Comparison of ENCODE assay signal across 32 mouse cellular contexts in the genomic region with DNA sequence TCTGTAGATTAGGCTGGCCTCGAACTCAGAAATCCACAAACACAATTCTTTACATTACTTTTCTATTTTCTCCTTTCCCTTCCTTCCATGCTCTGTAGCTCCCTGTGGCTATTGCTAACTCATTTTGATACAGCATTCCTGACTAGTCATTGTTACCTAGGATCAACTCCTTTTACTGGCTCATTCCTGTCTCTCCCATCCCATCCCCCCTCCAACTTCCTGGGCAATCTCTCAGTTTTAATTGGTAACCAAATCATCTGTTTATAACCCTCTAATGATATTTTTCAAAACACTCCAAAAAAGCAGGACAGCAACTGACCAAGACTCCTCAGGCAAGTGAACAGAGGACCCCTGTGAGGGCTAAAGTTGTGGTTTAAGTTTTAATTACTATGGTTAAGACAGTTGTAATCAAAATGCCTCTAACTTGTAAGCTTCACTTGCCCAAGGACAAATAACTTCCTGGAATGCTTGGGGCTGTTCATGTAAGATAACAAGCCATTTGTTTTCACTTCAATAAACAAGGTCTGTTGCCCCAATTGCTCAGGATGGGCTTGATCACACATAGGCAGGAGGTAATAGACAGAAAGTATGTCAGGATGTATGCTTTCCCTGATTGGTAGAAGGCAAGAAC. TPM values are rescaled to one million over a fixed set of nuclear protein-coding genes. Genes with fewer than 3 reads are reported as not detected.
DNase-seq lines count a peak whose midpoint lies in the region; ATAC-seq and TF ChIP-seq lines count a peak whose summit lies in the region.
"Had no signal": no experiment of that assay in that cellular context is flagged by ENCODE, and none has a peak within 500 bp of the region (broad histone marks: within the 10 kb centered on the region; RNA-seq: fewer than 3 reads in every experiment).

No protein-coding gene starts in this region.

- H3K36me3 ChIP-seq in MEL (ENCODE audit: control insufficient read depth in 1 of 2, insufficient read depth in 2 of 2, low read length in 2 of 2): peaks cover 0 to 62% of the 10 kb centered on the region in 2 experiments; a peak in 2 of 4 replicates
- no peaks in the 10 kb centered on the region for H3K36me3 ChIP-seq in liver, embryonic 14.5 days (replicated peaks; ENCODE audit: control insufficient read depth, insufficient read depth, low read depth)
- no peaks in the 10 kb centered on the region; the same call in 1 of the 2 replicates for H3K36me3 ChIP-seq in kidney, adult 2 months (ENCODE audit: control insufficient read depth, insufficient read depth, low read length)
- H3K36me3 ChIP-seq: hindbrain, embryonic 13.5 days had no signal

- H3K9me3 ChIP-seq in MEL (replicated peaks; ENCODE audit: insufficient read depth, low read length): no peaks in the 10 kb centered on the region
- no peaks in the 10 kb centered on the region for H3K9me3 ChIP-seq in liver, embryonic 14.5 days (ENCODE audit: control insufficient read depth, low read length)
- H3K9me3 ChIP-seq: hindbrain, embryonic 13.5 days had no signal

- H3K4me1 ChIP-seq in MEL (ENCODE audit: control insufficient read depth in 1 of 2, insufficient read depth in 2 of 2, low read length in 2 of 2): peaks cover 38 to 69% of the 10 kb centered on the region in 2 experiments
- peaks cover 0 to 15% of the 10 kb centered on the region in 2 experiments; a peak in 2 of 4 replicates for H3K4me1 ChIP-seq in liver, embryonic 14.5 days (replicated peaks; ENCODE audit: control insufficient read depth in 2 of 2, insufficient read depth in 2 of 2, low read length in 1 of 2)
- H3K4me1 ChIP-seq in kidney, adult 2 months (ENCODE audit: control insufficient read depth, insufficient read depth, low read length): 0 out of 2 replicates have a peak, but pooled peaks cover 3% of the 10 kb centered on the region
- H3K4me1 ChIP-seq: hindbrain, embryonic 13.5 days had no signal

- TF ChIP-seq RAD21 in MEL (IDR thresholded peaks at IDR 0.05; ENCODE audit: low read depth, low read length): no peak; the same call in 1 of the 2 replicates

- peak; percentile 99 for TF ChIP-seq EP300 in MEL (IDR thresholded peaks at IDR 0.05; ENCODE audit: low read depth in 1 of 2, low read length in 2 of 2)
- TF ChIP-seq EP300 in liver, embryonic 14.5 days (IDR thresholded peaks at IDR 0.05; ENCODE audit: low read depth): no peak

- H3K27ac ChIP-seq in MEL (ENCODE audit: control insufficient read depth, low read depth, low read length): peak overlapping the region; percentile 89
- H3K27ac ChIP-seq in liver, embryonic 14.5 days: no peak overlapping the region
- no peak overlapping the region for H3K27ac ChIP-seq in kidney, adult 2 months (ENCODE audit: insufficient read depth, low read depth, low read length)
- H3K27ac ChIP-seq: gastrocnemius, adult 2 months; hindbrain, embryonic 13.5 days; stomach, postnatal 0 days had no signal

- H3K4me2 ChIP-seq in liver, embryonic 14.5 days (ENCODE audit: low read depth): no peak overlapping the region
- H3K4me2 ChIP-seq: heart, embryonic 11.5 days; hindbrain, embryonic 13.5 days; midbrain, embryonic 11.5 days had no signal

- peak overlapping the region in 1 of 2 experiments; percentile 5; a peak in 1 of 4 replicates for H3K4me3 ChIP-seq in MEL (ENCODE audit: control insufficient read depth in 1 of 2, insufficient read depth in 1 of 2, low read depth in 2 of 2, low read length in 2 of 2)
- no peak overlapping the region for H3K4me3 ChIP-seq in liver, embryonic 14.5 days (ENCODE audit: insufficient read depth in 1 of 2, low read depth in 2 of 2, low read length in 2 of 2)
- H3K4me3 ChIP-seq in kidney, adult 2 months (ENCODE audit: insufficient read depth, low read depth, low read length): no peak overlapping the region
- H3K4me3 ChIP-seq: gastrocnemius, adult 2 months; hindbrain, embryonic 13.5 days had no signal

- H3K27me3 ChIP-seq in MEL (ENCODE audit: control insufficient read depth in 1 of 2, insufficient read depth in 2 of 2, low read length in 2 of 2): no peaks in the 10 kb centered on the region
- H3K27me3 ChIP-seq in liver, embryonic 14.5 days (ENCODE audit: control insufficient read depth, insufficient read depth, low read length): no peaks in the 10 kb centered on the region
- H3K27me3 ChIP-seq in kidney, adult 2 months (replicated peaks; ENCODE audit: control insufficient read depth, insufficient read depth, low read length): no peaks in the 10 kb centered on the region
- H3K27me3 ChIP-seq: hindbrain, embryonic 13.5 days; Patski had no signal

- no peak for TF ChIP-seq POLR2A in MEL (IDR thresholded peaks at IDR 0.05; ENCODE audit: control insufficient read depth in 1 of 2, insufficient read depth in 1 of 2, low read depth in 1 of 2, low read length in 2 of 2, poor library complexity in 1 of 2)
- TF ChIP-seq POLR2A in kidney, adult 2 months (IDR thresholded peaks at IDR 0.05; ENCODE audit: low read depth, low read length): no peak

- no peaks in the 10 kb centered on the region for H3K79me2 ChIP-seq in MEL (ENCODE audit: control insufficient read depth, insufficient read depth, low read length, poor library complexity)

- 55% methylated on average over 1 of the region's 1 CpGs for WGBS in liver, embryonic 14.5 days (ENCODE audit: insufficient replicate concordance)
- WGBS in kidney, adult 2 months: 86% methylated on average over 1 of the region's 1 CpGs

- peak; percentile 95 for DNase-seq in MEL (ENCODE audit: low read depth, low spot score)
- peak; percentile 15 for DNase-seq in R1 (ENCODE audit: low read depth, low spot score)
- DNase-seq in liver, embryonic 14.5 days (ENCODE audit: low read depth in 3 of 3, low spot score in 3 of 3): peak in 2 of 3 experiments; percentile 39 to 40
- peak; percentile 79 for DNase-seq in retina, postnatal 1 day
- DNase-seq in frontal cortex, postnatal 10 days (ENCODE audit: low spot score in 2 of 2): no peak
- no peak for DNase-seq in kidney, adult 2 months
- no peak for DNase-seq in layer of hippocampus, postnatal 25 days (ENCODE audit: extremely low spot score in 1 of 2, low spot score in 1 of 2)
- DNase-seq: adrenal gland, postnatal 25 days; cerebellum, adult 2 months; cerebellum, postnatal 25 days; gastrocnemius, adult 2 months; gastrocnemius, postnatal 36 days; heart, adult 18-20 months; heart, postnatal 36 days; kidney, adult 9 months; kidney, postnatal 10 days; left cerebral cortex, postnatal 4 days; lung, adult 2 months; lung, postnatal 14 days; right cerebral cortex, postnatal 4 days; thymus, adult 18-20 months; thymus, postnatal 36 days had no signal

- peak; percentile 70; the same call in 1 of the 2 replicates for ATAC-seq in liver, embryonic 14.5 days (ENCODE audit: insufficient read depth)
- ATAC-seq: CD4-positive, CD25-positive, alpha-beta regulatory T cell, adult 4 months; forebrain, embryonic 14.5 days; intestine, embryonic 16.5 days; midbrain, embryonic 16.5 days; Patski had no signal

- H3K9ac ChIP-seq in MEL (ENCODE audit: control insufficient read depth, low read depth, low read length, poor library complexity, severe bottlenecking): peak overlapping the region; percentile 38; the same call in 1 of the 2 replicates
- H3K9ac ChIP-seq in liver, embryonic 14.5 days (replicated peaks): no peak overlapping the region
- H3K9ac ChIP-seq: hindbrain, embryonic 13.5 days had no signal

- no peak for TF ChIP-seq CTCF in MEL (IDR thresholded peaks at IDR 0.05 in 2 of 3, conservative IDR thresholded peaks at IDR 0.05 in 1 of 3; ENCODE audit: control insufficient read depth in 1 of 3, insufficient read depth in 1 of 3, low read depth in 2 of 3, low read length in 3 of 3, poor library complexity in 1 of 3, severe bottlenecking in 1 of 3)
- no peak for TF ChIP-seq CTCF in liver, embryonic 14.5 days (IDR thresholded peaks at IDR 0.05; ENCODE audit: low read depth)
- TF ChIP-seq CTCF in kidney, adult 2 months (conservative IDR thresholded peaks at IDR 0.05; ENCODE audit: insufficient read depth, insufficient read length, low read depth, low read length): no peak

TF ChIP-seq in MEL, 35 proteins besides CTCF, POLR2A, EP300 and RAD21 (continues in another document):
- no peak for TF ChIP-seq ZC3H11A (IDR thresholded peaks at IDR 0.05; ENCODE audit: low read depth, low read length)
- peak; percentile 96 for TF ChIP-seq MYB (IDR thresholded peaks at IDR 0.05; ENCODE audit: low read depth, low read length)
- TF ChIP-seq SIN3A (IDR thresholded peaks at IDR 0.05; ENCODE audit: low read length): peak; percentile 93
- TF ChIP-seq MEF2A (IDR thresholded peaks at IDR 0.05; ENCODE audit: extremely low read depth, insufficient replicate concordance, low read depth, low read length, poor library complexity, severe bottlenecking): no peak
- TF ChIP-seq TAL1 (IDR thresholded peaks at IDR 0.05; ENCODE audit: low read length): peak; percentile 98
- peak; percentile 98 for TF ChIP-seq GATA1 (IDR thresholded peaks at IDR 0.05; ENCODE audit: low read depth, low read length)
- TF ChIP-seq NELFE (IDR thresholded peaks at IDR 0.05; ENCODE audit: low read depth, low read length): no peak
- TF ChIP-seq MYC (IDR thresholded peaks at IDR 0.05; ENCODE audit: low read depth, low read length): peak; percentile 82; the same call in 1 of the 2 replicates
- TF ChIP-seq ZNF384 (IDR thresholded peaks at IDR 0.05; ENCODE audit: low read depth, low read length): no peak
- TF ChIP-seq HCFC1 (IDR thresholded peaks at IDR 0.05; ENCODE audit: low read depth, low read length): peak; percentile 43; the same call in 1 of the 2 replicates
- TF ChIP-seq KAT2A (conservative IDR thresholded peaks at IDR 0.05; ENCODE audit: low read depth, low read length): 0 out of 2 replicates have a peak, but pooled peaks have one; percentile 9
- TF ChIP-seq POLR2AphosphoS5 (IDR thresholded peaks at IDR 0.05; ENCODE audit: borderline replicate concordance, low read depth, low read length): no peak
- no peak for TF ChIP-seq MXI1 (IDR thresholded peaks at IDR 0.05; ENCODE audit: low read depth, low read length)
- TF ChIP-seq CHD2 (IDR thresholded peaks at IDR 0.05; ENCODE audit: low read length): peak; percentile 65; the same call in 1 of the 2 replicates
- no peak for TF ChIP-seq MAX (IDR thresholded peaks at IDR 0.05; ENCODE audit: low read length)
- TF ChIP-seq USF1 (IDR thresholded peaks at IDR 0.05; ENCODE audit: low read depth, low read length): no peak
- TF ChIP-seq NRF1 (IDR thresholded peaks at IDR 0.05; ENCODE audit: insufficient read depth, low read depth, low read length, poor library complexity, severe bottlenecking): peak; percentile 20; the same call in 1 of the 2 replicates
- TF ChIP-seq ELF1 (IDR thresholded peaks at IDR 0.05; ENCODE audit: low read depth, low read length): peak; percentile 81

RNA-seq across cellular contexts. Expression of a gene that starts 35.4 kb away (rescaled TPM):
- 23.1 and 29.0 TPM in 2 replicates for total RNA-seq in MEL (2012; rRNA removed)
- polyA plus RNA-seq in MEL (2012; ENCODE audit: insufficient read depth in 1 of 2, insufficient read length in 2 of 2, low read depth in 1 of 2, low replicate concordance in 2 of 2, missing spikeins in 1 of 2): 1 to 10 TPM in 1 of 2 experiments, not detected in 1; 7.9 TPM
- polyA plus RNA-seq in liver, embryonic 14.5 days (2012; rRNA removed): 1.0 and 2.6 TPM in 2 replicates
- polyA plus RNA-seq in liver, embryonic 14.5 days (2014; fragmentation: Nextera tagmentation; extraction: Ambion mirVana): 5.4 and 5.6 TPM in 2 replicates
- 20.8 and 29.1 TPM in 2 replicates for polyA plus RNA-seq in kidney, adult 2 months (2012; rRNA removed)
- total RNA-seq in layer of hippocampus, postnatal 25 days (2021): 10 to 100 TPM; 25.4 to 29.2 TPM
- total RNA-seq: neutrophil, adult 5-6 weeks had no signal
- polyA plus RNA-seq: Patski had no signal

Comparison
In these comparisons a context has a peak if more than half of its experiments do, and no peak if none do; other contexts are left out.
1. DNase-seq: peak in MEL (single experiment), R1 (single experiment), liver, embryonic 14.5 days (2 of 3) and retina, postnatal 1 day (single experiment); none in frontal cortex, postnatal 10 days (0 of 2), kidney, adult 2 months (single experiment) and layer of hippocampus, postnatal 25 days (0 of 2).